Mouse (Mus musculus) right cerebral cortex, postnatal 10 days (tissue): ENCODE results near the gene Ddx43.

Source experiments
- DNase-seq, 2 experiments: peaks; one replicate each; pipeline ENCODE4 v3.0.0; 2021; ENCODE audit warnings: low spot score in 2 of 2

The Ddx43 gene

DNA sequence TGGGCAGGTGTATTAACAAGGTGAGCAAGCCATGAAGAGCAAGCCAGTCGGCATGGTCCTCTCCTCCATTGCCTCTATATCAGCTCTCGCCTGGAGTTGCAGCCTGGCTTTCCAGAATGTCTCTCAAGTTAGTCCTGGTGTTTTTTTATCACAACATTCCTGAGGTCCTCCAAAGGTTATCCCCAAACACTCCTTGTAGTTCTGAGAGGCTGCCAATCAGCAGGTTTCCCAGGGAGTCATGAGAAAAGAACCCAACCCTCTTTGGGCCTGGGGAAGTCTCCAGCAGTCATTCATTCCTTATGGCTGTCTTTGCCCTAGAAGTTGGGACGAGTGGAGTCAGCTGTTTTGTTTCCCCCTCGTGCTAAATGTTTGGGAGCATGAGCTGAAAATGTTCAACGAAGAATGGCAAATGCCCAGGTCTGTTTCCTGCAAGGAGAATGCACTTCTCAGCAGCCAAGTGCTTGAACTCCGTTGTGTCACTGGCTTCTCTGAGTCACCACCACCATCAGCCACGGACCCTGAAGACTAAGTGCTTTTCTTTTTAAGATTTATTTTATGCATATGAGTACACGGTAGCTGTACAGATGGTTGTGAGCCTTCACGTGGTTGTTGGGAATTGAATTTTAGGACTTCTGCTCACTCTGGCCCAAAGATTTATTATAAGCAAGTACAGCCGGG is 22.6 kb upstream of the Ddx43 start:
- no peak for DNase-seq

DNA sequence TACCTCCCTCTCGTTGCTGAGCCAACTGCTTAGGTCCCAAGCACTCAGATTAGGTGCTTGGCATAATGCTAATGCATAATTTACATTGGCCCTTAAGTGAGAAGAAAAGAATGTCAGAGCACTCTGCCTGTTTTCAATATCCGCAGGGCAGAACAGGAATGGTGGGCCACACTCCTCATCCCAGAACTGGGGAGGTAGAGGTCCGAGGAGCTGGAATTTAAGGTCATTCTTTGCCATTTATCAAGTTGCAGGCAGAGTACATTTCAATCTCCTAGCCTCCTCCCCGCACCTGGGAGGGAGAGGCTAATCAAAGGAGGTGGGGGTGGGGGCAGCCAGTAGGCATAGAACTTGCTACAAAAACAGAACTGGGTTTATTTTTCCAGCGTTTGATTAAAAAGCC is 21.2 kb upstream of the Ddx43 start:
- no peak for DNase-seq

DNA sequence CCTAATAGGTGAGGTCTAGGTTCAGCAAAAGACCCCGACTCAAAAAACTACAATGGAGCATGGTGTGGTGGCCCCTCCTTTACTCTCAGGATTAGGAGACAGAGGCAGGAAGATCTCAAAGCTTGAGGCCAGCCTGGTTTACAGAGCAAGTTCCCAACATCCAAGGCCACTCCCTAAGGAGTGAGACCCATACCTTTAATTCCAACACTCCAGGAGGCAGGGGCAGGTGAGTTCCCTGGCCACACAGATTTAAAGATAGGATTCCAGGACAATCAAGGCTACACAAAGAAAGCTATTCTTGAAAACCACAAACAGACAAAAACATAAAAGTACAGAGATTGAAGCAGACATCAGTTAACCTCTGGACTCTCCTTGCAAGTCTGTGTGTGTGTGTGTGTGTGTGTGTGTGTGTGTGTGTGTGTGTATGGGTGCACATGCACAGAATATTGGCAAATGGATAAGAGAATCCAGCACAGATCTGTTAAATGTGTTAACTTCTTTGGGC is 20.6 kb upstream of the Ddx43 start:
- DNase-seq, result no peak

DNA sequence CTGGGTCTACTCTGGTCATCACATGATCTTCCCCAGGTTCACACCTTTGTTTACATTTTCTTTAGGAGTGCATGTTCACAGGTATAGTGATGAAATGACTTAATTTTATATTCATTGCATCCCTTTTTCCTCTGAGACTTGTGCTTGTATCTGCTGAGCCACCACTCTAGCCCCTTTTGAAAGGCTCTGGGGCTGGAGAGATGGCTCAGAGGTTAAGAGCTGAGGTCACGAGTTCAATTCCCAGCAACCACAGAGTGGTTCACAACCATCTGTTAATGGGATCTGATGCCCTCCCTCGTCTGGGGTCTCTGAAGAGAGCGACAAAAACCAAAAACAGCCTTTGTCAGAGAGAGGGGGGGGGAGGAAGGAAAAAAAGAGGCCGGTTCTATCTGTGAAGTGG is 20.1 kb upstream of the Ddx43 start:
- DNase-seq, result no peak

DNA sequence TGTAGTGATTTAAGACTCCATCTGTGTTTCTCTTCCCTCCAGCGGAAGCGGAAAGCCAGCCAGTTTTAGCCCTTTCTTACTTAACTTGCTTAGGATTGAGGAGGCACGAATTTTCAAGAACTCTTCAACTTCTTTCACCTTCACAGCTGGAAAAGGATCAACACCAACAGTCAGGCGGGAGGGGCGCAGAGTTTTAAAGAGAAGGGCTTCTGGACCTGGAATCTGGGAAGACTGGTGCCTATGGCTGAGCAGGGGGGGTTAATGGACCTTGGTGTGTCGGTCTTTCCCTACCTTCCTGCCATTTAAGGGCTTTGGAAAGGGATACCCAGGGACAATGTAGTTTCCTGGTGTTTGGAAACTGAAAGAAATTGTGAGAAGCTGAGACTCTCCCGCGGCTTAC is 18.0 kb upstream of the Ddx43 start:
- no peak for DNase-seq

DNA sequence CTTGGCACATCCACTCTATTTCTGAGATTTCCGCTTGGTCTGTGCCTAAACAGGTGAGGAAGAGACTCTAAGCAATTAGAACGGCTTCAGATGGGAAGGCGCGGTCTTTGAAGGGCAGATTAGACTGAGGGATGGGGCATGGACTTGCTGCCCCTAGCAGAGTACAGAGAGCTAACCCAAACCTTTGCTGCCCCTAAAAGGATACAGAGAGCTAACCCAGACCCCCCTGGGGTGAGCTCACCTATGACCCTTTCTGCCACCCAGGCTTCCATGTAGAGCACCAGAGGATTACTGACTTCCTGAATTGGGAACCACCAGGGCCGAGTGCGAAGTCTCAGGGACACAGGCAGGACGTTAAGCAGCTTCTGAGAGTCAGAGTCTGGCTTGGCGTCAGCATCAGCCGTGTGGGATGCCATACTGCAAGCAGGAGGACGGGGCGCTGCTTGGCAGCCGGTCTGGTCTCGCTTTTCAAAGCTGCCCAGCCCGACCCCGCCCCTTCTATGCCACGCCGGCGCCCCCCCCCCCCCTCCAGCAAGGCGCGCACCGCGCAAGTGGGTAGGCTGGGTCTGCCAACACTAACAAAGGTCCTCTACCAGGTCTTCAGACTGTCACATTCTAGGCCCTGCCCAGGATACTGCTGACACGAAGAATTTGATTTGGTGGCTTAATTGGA is 17.3 kb upstream of the Ddx43 start, which contains the start of gene Ooep:
Gene Ooep (minus strand): TSS at position 613 of the 673 bp plus-strand sequence.
- DNase-seq, result peak; percentile 64 to 71

DNA sequence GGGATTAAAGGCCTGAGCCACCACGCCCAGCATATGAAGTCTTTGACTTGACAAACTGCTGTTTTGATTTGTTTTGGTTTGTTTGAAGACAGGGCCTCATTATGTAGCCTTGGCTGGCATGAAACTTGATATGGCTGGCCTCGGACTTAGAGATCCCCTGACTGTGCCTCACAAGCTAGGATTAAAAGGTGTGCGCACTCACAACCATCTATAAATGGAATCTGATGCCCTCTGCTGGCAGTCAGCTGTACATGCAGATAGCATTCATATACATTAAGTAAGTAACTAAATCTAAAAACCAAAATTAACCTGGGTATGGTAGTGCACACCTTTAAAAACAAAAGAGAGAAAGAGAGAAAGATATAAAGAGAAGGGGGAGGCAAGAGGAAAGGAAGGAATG is 9.7 kb upstream of the Ddx43 start:
- DNase-seq, result no peak

DNA sequence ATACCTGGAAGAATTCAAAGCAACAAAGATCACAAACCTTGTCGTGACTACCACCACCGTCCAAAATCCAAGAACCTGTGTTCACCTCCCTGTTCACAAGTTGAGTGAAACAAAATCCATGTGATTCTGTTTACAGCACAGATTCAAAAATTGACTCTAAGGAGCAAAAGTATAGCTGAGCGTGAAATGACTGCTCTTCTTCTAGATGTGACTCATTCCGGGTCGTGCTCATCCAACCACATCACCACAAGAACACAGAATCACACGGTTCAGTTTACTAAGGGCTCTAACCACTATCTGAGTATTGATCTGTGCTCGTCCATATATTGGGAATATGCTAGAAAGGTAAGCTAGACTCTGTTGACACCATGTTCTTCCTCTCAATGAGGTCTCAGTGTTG is 8.6 kb upstream of the Ddx43 start:
- DNase-seq, result no peak

DNA sequence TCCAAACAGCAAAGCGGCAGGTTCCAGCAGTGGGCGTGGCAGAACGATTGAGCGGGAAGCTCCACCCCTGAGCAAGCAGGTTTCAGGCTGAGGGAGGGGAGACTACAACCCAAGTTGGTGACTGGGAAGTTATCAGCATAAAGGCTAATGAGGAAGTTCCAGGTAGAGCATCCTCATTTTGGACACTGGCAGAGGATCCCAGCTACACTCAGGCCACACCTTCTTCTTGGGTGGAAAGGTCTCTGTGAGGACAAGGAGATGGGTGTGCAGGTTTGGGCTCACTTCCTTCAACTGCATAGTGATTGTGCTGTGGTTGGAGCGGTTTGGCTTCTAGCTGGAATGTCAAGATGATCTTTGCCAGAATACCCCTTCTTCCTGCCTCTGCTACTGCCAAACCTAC is 5.6 kb upstream of the Ddx43 start:
- DNase-seq, result no peak

DNA sequence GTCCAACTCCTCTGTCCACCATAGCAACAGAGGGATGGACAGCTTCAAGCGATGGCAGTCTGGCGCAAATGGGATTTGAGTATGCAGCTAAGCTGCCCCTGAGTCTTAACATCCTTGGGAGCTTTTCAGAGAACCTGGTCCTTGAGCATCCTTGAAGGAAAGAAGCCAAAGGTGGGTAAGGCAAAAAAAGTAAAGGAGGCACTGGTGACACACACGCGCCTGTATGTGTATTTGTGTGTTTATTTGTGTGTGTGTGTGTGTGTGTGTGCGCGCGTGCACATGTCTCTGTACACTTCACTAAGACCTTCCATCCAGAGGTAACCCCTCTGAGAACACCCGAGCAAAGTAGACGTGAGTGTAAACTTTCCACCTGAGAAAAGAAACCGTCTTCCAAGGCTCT is 1.8 kb upstream of the Ddx43 start:
- no peak for DNase-seq

DNA sequence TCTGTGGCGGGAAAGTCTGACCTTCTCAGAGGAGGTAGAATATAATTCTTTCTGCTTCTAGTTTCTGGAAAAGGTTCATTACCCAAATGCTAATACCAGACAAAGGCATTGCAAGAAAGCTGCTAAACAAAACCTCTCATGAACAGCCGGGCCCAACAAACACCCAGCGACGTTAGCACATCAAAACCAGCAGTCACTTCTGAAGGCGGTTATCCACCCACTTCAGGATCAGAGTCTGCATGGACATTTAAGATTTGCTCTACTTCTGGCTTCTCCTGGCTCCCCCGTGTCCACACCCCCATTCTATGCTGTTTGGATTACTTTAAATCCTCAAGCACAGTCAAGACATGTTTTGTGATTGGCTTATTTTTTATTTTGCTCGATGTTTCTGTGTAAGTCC is 975 bp upstream of the Ddx43 start:
- DNase-seq, result no peak

DNA sequence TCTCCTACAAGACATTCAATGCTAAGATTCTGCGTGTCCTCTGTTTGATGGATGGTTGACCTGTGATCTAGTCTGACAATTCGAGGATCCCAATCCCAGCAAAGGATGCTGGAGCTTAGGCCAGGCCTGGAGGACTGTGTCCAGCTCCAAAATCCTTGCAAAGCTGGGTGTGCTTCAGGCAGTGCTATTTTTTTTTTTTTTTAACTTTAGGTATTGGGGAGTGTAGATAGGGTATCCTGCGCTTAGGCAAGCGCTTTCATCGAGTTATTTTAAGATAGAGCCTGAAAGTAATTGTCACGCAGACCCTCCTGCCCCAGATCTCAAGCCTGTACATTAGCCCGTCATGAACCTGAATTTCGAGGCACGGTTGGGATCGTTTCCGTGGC is 340 bp upstream of the Ddx43 start:
- no peak for DNase-seq

DNA sequence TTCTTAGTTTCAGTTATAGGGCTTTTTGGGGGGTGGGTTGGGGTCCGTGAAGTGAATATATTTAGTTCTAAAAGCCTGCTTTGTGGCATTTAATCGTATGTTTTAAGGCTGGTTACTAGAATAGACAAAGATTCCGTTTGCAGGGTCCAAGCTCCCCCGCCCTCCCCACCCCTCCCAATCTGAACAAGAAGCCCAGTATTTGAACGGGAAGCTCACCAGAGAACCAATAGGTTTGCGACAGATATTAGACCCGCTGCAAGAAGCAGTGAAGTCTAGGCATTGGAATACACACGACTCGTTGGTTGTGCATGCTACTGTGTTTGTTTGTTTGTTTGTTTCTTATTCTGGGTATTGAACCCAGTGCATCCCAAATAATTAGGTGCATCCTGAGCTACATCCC is 940 bp downstream of the Ddx43 start:
- DNase-seq, result no peak

DNA sequence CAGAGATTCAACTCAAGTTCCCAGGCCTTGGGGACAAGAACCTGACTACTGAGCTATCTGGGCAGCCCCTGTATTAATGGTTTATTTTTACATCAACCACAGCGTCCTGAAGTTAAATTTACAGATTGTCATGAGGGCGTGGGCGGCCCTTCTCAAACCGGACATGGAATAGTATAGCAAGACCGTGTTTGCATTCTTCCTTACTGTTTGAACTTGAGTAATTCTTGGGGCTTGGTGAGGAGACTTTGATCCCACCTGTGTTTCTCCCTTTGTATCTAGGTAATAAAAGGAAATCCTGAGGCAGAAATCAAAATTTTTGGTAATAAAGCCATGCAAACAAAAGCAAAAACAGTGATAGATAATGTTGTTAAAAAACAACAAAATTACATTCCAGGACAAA is 5.0 kb downstream of the Ddx43 start:
- no peak for DNase-seq

DNA sequence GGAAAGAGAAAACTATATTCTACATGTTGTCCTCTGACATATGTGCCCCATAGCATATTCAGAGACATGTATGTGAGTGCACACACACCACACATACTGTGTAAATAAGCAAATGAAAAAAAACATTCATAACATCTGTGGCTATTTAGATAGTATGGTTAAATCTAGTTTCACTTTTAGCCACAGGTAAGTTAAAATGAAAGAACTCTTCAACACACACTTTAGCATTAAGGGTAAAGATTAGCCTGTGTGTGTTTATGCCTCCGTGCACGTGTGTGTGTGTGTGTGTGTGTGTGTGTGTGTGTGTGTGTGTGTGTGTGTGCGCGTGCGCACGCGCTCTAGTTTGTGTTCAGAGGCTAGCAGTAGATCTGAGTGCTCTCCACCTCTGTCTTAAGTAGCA is 6.0 kb downstream of the Ddx43 start:
- no peak for DNase-seq

DNA sequence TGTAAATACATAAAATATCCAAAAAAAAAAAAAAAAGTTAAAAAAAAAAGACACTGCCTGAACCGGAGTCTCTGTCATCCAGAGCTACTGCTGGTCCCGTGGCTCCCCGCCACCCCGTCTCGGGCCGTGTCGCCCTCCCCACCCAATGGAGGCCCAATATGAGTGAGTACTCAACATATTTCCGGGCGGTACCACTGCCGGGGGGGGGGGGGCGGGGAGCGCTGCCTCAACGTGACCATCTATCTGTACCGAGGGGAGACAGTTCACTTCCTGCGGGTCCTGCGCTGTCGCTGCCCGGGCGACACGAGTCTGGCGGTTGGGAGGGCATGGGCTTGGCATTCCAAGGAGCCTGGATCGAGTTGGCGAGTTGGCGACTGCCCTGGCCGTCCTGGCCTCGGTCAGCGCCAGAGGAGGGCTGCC is 31.8 kb downstream of the Ddx43 start:
- peak in 1 of 2 experiments; percentile 27 for DNase-seq

DNA sequence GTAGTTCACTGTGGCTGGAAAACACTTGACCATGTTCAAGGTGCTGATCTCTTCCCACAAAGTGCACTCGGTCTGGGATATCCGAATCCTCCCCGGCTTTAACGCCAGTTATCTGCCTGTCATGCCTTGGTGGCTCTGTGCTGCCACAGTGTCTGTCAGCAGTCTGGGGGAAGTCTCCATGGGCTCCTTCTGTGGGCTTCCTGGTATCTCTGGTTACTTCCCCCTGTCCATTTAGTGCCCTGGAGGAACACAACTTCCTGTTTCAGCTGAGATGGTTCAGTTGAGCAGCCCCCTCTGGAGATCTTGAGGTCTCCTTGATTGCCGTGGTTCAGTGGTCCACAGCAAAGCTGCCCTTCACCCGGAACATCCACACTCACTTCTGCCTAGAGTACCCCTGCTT is 32.6 kb downstream of the Ddx43 start:
- peak in 1 of 2 experiments; percentile 19 for DNase-seq

DNA sequence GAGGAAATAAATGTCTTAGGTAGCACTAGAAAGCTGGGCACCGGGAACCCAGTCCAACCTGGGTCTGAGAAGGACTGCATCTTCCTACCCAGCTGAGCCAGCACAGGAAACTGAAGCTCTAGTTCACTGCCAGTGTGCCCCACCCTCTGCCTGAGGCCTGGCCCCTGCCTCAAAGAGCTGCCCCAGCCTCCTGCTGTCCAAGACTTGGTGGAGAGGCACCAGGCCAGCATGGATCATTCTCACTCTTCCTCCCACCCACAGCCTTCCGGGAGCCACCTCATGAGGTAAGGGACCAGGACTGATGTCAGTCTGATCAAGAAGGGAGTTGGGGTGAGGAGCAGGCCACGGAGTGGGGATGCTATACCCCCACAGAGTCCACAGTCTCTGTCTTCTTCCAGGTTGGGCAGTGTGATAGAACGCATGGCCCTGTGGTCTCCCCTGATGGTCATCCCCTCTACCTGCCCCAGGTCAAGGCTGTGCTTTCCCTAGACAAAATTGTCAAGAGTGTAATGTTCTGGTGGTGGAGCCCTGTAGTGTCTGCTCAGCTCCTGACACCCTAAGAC is 33.4 kb downstream of the Ddx43 start:
- DNase-seq, result no peak

DNA sequence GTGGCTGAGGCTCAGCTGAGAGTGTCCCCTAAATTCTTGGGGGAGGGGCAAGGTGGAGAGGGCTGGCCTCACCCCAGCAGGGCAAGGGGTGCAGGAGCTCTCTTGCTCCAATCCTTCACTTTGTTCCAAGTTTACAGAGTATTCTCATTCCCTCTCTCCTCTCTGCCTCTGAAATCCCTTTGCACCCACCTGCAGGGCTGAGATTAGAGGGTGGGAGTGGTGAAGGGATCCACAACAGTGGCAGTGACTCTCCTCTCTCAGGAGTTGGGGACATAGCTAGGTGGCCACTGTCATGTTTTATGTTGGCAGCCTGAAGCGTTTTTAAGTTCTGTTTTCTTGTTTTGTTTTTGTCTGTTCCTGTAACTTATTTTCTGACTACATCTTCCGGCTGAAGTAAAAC is 34.0 kb downstream of the Ddx43 start:
- no peak for DNase-seq

DNA sequence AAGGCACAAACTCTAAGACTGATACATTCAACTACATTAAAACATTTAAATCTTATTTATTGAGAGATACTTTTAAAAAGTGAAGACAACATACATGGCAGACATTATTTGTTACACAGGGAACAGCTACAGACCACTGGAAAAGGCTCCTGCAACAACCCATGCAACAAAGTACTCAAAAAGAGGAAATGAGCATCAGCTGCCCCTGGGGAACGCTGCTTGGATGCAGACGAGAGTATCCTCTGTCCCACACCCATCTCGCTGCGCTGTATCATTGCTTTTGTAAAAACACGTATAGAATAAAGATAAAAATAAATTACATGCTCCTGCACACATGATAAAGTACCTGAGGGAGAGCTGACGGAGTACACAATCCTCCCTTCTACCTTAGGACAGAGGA is 34.9 kb downstream of the Ddx43 start:
- no peak for DNase-seq

DNA sequence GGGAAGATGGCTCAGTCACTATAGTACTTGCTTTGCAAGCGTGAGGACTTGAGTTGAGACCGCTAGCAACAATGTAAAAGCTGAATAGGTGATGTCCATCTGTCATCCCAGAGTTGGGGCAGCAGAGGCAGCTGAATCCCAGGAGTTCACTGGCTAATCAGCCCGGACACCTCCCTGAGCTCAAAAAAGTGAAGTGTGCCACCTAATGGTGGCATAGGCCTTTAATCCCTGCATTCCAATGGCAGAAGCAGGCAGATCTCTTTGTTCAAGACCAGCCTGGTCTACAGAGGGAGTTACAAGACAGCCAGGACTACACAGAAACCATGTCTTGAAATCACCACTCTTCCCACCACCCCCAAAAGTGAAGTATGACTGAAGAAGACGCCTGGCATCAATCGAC is 36.9 kb downstream of the Ddx43 start:
- no peak for DNase-seq

DNA sequence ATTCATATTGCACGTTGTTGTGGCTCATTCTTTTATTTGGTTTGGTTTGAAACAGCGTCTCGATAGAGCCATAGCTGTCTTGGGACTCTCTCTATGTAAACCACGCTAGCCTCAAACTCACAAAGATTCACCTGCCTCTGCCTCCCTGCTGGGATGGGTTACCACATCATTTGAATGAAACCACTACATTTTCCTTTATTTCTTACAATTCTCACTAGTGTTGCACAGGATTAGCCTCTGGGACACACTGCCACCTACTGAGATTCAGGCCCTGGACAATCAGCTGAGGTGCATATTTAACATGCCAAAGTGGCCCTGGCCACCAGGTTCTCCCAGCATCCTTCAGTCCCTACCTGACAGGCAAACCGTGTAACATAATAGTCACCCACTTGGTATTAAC is 43.8 kb downstream of the Ddx43 start:
- DNase-seq, result no peak

DNA sequence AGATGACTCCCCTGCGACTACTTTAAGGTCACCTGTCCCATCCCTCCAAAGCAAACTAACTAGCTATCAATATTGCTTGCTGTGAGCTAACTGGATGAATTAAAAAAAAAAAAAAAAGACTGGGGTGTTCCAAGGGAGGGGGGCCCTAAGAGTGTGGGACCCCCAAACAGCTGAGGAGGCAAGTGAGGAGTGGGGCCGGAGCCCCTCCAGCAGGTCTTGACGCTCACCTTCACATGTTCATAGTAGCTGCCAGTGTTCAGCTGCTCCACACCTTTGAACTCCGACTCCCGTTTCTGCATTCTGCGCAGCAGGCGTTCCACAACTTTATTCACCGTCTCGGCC is 46.6 kb downstream of the Ddx43 start:
- no peak for DNase-seq
